Mouse (Mus musculus) right cerebral cortex, postnatal 14 days (tissue): Measurements from ENCODE around the gene Spns2.
"Not testable (repeated sequence)": the region's sequence is repeated elsewhere in the genome, so short reads cannot be mapped to it uniquely, and the experiment has no call there.

Experiments used
- DNase-seq: peaks from one replicate; pipeline ENCODE4 v3.0.0; 2022

The Spns2 gene

GRCm38 (mm10) chr11:72470004-72470403 lies 19.7 kb downstream of the Spns2 start:
- no peak for DNase-seq

- peak; percentile 64 for DNase-seq
Measured at GRCm38 (mm10) chr11:72469217-72469616, 20.5 kb downstream of the Spns2 start.

GRCm38 (mm10) chr11:72468525-72468924 lies 21.2 kb downstream of the Spns2 start:
- DNase-seq: no peak

- DNase-seq: no peak
Measured at GRCm38 (mm10) chr11:72466694-72467507, 22.8 kb downstream of the Spns2 start.

GRCm38 (mm10) chr11:72465978-72466693 lies 23.6 kb downstream of the Spns2 start:
- no peak for DNase-seq

GRCm38 (mm10) chr11:72464821-72465220 lies 24.9 kb downstream of the Spns2 start:
- DNase-seq: no peak

- DNase-seq: no peak
Measured at GRCm38 (mm10) chr11:72461500-72461981, 28.2 kb downstream of the Spns2 start.

- no peak for DNase-seq
Measured at GRCm38 (mm10) chr11:72458502-72458901, 31.2 kb downstream of the Spns2 start.

- no peak for DNase-seq
Measured at GRCm38 (mm10) chr11:72457995-72458496, 31.7 kb downstream of the Spns2 start.

- DNase-seq: no peak
Measured at GRCm38 (mm10) chr11:72455694-72456093, 34.0 kb downstream of the Spns2 start.

- no peak for DNase-seq
Measured at GRCm38 (mm10) chr11:72453105-72453953, 36.4 kb downstream of the Spns2 start.

- no peak for DNase-seq
Measured at GRCm38 (mm10) chr11:72452140-72452665, 37.5 kb downstream of the Spns2 start.

GRCm38 (mm10) chr11:72447475-72447874 lies 42.2 kb downstream of the Spns2 start:
- no peak for DNase-seq

GRCm38 (mm10) chr11:72446311-72447105 lies 43.2 kb downstream of the Spns2 start:
- no peak for DNase-seq

GRCm38 (mm10) chr11:72440965-72441664 lies 48.6 kb downstream of the Spns2 start, which contains the start of gene Mybbp1a:
TSS of gene Mybbp1a (plus strand) at chr11:72441355.
- peak; percentile 99 for DNase-seq

- not testable (repeated sequence) for DNase-seq
Measured at GRCm38 (mm10) chr11:72440597-72440964, 49.1 kb downstream of the Spns2 start.

GRCm38 (mm10) chr11:72438411-72438810 lies 51.3 kb downstream of the Spns2 start:
- DNase-seq: no peak

- DNase-seq: no peak
Measured at GRCm38 (mm10) chr11:72436756-72437650, 52.7 kb downstream of the Spns2 start.

- DNase-seq: peak; percentile 67
Measured at GRCm38 (mm10) chr11:72436271-72436670, 53.4 kb downstream of the Spns2 start.

- DNase-seq: no peak
Measured at GRCm38 (mm10) chr11:72435694-72436045, 54.0 kb downstream of the Spns2 start.
